Mouse (Mus musculus) testis, adult 2 months (tissue): ENCODE measurements around the gene Fndc9.

ENCODE experiments used
- CTCF ChIP-seq: fragments of 200-500 bp; IDR thresholded peaks from 2 replicates; pipeline ENCODE4 v1.5.1; 2012; ENCODE audit warnings: low read depth, mild to moderate bottlenecking, inconsistent platforms, low read length, moderate library complexity; ENCODE audit not compliant: control insufficient read depth, insufficient read depth, insufficient replicate concordance
- POLR2A ChIP-seq: fragments of 200-500 bp; IDR thresholded peaks from 2 replicates; pipeline ENCODE4 v1.6.1; 2012; ENCODE audit warnings: low read depth, mild to moderate bottlenecking, inconsistent platforms, low read length, moderate library complexity; ENCODE audit not compliant: control insufficient read depth

DNA sequence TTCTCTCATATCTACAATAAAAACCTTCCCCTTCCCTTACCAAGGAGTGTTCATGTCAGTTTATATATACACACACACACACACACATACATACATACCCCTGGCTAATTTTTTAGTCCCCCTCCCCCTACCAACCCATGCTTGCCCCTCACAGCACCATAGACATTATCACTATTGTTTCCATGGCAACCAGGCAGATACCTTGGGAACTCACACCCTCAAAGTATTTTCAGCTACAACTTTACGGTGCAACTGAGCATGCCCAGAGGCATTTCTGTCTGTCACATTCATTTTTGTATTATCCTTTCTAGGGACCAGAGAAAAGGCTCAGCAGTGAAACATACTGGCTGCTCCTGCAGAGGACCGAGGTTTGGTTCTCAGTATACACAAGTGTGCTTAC lies 15.1 kb upstream of the Fndc9 start:
- TF ChIP-seq CTCF (no peak), POLR2A (no peak)
